Mouse (Mus musculus): ENCODE measurements around the gene Fcgr4.

Gene Fcgr4

GRCm38 (mm10) chr1:171016676-171017356, 1.9 kb upstream of the Fcgr4 start:
- DNase-seq, result no peak

DNA sequence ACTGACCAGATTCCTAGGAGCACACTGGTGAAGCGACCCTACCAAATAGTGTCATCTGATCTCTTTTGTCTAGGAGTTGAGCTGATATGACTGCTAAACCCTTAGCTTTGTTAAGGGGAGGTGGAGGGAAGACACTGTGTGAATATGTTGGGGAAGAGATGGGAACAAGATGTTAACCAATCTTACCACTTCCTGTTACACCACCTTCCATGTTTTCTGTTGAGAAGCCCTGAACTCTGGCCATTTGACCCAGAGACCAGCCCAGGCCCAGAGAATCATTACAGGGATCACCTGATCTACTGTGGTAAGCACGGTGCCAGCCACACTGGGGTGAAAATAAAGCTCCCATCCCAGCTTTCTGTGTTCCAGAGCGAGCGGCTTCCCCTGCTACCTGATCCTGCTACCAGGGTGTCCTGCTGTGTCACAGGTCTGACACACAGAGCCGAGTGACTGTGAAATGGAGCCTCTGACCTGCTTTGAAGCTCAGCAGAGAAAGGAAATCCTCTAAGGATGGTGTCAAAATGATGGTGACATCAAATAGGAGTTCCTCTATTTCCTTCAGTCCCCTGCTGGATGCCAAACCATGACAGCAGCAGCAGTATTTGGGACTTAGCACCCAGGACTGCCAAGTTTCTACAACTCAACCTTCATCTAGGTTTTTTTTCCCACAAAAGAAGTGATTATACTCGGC, 1.1 kb upstream of the Fcgr4 start:
- no peak for DNase-seq

DNA sequence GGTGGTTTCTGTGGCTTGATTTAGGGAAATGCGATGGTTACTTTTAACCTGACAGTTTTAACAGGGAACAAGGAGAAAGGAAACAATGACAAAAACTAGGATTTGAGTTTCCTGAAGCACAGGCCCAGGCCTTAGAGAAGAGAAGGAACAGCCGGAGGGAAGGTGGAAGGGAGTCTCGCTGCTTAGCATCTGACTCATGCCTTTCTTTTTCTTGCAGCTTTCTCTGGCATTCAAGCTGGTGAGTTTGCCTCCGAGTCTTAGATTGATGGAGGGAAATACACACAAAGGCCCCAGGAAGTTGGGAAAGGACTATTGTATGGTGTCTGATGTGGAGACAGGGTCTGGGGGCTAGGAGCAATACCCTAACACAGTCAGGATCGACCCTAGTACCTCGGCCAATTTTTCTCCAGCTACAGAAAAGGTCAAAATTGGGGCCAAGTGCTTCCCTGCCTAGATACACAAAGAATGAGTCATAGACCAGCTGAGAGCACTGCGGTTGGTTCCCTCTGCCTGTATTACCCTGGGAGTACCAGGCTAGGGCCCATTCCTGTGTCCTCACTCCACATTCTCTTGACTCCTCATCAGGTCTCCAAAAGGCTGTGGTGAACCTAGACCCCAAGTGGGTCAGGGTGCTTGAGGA, 711 bp downstream of the Fcgr4 start:
- no peak for DNase-seq

DNA sequence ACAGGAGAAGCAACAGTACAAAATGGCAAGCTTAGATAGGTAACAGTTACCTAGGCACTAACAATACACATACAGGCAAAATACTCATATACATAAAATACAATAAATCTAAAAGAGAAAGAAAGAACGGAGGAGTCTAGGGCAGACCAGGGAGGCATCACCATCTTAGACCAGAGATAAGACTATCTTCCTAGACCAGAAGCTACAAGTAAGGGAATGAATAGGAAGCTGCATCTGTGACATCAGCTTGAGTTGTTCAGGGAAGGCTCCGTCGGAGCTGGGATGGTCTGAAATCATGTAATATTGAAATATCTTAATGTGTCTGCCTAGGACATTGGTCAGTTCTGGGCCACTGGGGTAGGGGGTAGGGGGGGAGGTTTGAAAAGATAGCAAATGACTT, 13.0 kb downstream of the Fcgr4 start:
- no peak for DNase-seq

DNA sequence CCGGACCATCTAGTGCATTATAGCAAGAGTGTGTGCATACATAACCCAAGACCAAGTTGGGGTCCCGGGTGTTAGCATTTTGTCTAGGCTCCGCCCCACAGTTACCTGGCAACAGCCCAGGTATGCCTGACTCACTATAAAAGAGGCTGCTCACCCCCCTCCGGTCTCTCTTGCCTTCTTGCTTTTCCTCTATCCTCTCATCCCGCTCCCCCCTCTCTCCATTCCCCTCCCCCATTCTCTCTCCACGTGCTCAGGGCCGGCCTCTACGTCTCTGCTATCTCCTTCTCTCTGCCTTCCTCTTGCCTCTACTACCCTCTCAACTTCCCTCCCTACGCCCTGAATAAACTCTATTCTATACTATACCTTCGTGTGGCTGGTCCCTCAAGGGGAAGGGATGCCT, 14.0 kb downstream of the Fcgr4 start:
- peak; percentile 42 to 45 for DNase-seq

DNA sequence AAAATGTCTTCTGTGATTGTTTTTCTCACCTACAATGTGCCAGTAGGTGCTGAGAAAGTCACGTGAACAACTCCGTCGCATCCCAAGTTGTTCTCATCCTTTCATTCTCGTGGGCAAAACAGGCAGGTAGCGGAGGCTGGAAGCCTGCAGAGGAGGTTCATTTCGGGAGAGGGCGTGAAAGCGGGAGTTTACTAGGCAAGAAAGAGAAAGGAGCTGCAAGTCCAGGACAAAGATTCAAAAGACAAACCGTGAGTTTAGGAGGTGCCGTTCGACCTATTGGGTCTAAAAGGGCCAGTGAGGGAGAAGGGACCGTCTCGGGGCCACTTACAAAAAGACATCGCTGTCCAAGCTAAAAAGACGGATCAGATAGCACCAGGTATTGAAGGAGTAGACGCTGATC, 14.5 kb downstream of the Fcgr4 start:
- peak; percentile 56 to 59 for DNase-seq

GRCm38 (mm10) chr1:171033756-171034155, 15.0 kb downstream of the Fcgr4 start:
- DNase-seq, result peak; percentile 86 to 95

GRCm38 (mm10) chr1:171034201-171034600, 15.5 kb downstream of the Fcgr4 start:
- DNase-seq, result peak in 1 of 2 experiments; percentile 38

GRCm38 (mm10) chr1:171035611-171036010, 16.9 kb downstream of the Fcgr4 start:
- DNase-seq, result no peak

GRCm38 (mm10) chr1:171036550-171037324, 18.0 kb downstream of the Fcgr4 start:
- peak; percentile 76 to 90 for DNase-seq

- DNase-seq, result peak; percentile 70 to 86
These were observed 19.4 kb downstream of the Fcgr4 start for GRCm38 (mm10) chr1:171037861-171038721.

DNA sequence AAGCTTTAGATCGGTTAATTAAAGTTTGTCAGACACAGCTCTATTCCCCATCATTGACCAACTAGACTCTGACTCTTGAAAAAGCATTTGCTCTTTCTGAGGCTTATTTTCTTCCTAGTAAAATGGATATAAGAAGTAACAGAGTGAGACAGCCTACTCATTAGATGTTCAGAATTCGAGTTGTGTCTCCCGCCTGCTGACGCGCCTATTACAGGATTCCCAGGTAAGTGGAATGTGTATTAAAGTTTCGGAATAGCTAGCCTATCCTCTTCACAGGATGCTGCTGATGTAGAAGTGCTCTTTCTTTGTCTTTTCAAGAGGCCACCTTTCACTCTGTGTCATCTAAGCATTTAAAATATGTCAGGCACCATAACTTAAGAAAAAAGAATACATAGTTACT, 20.4 kb downstream of the Fcgr4 start:
- no peak for DNase-seq

DNA sequence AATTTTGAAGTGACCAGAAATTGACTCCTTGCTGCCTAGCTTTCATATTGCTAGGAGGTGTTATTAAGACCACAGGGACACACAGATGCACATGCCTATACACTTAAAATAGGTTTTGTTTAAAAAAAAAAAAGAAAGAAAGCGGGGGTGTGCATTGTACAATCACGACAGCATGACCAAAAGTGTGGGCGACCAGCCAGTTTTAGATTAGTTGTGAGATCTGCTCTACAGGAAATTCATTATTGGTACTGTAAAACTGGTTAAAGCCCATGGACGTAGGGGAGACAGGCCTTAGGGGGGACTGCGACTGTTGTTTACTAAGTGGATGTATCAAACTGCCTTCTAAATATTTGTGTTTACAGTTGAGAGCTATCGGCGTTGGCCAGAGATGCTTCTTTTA, 21.2 kb downstream of the Fcgr4 start:
- no peak for DNase-seq

DNA sequence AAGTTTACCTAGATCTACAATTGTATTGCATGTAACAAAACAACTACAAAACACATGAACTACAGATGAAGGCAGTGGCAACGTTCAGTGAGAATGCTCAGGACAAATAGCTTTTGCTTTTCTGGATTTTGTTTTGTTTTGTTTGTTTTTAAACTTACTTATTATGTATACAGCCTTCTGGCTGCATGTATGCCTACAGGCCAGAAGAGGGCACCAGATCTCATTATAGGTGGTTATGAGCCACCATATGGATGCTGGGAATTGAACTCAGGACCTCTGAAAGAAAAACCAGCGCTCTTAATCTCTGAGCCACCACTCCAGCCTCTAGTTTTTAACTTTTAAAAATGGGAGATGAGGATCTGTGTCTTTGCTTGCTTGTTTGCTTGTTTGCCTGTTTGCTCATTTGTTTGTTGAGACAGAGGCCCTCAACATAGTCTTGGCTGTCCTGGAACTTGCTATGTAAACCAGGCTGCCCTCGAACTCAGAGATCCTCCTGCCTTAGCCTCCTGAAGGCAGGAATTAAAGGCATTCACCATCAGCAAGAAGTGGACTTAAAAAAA, 25.0 kb downstream of the Fcgr4 start:
- no peak for DNase-seq

DNA sequence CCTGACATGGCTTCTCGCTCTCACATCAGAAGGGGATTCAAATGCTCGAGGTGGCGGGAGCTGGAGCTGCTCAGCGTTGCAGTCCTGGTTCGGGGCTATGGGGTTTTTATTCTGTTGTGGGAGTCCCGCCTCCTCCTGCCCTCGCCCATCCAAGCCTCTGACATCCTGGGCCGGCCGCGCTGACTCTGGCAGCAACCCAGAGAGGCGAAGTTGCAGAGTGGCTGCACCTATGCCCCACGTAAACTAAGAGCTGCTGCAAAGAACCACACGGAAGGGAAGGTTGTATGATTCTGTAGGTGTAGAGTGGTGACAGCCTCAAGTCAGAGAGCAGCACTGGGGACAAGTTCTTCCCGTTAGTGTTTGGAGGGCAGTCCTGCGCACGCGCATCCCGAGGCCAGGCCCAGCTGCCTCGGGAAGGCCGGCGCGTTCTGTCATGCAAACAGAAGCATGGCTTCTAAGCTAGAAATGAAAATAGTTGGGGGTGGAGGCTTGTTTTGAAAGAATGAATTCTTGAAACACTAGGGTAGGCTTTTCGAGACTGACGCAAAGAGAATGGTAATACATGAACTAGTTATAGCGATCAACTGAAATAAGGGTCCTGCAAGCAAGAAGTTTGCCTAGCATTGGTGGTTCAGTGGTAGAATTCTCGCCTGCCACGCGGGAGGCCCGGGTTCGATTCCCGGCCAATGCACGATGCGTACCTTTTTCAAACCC, 25.8 kb downstream of the Fcgr4 start:
- peak; percentile 86 to 90 for DNase-seq

GRCm38 (mm10) chr1:171045079-171045465, 26.4 kb downstream of the Fcgr4 start:
- no peak for DNase-seq

GRCm38 (mm10) chr1:171046501-171046900, 27.8 kb downstream of the Fcgr4 start:
- no peak for DNase-seq

DNA sequence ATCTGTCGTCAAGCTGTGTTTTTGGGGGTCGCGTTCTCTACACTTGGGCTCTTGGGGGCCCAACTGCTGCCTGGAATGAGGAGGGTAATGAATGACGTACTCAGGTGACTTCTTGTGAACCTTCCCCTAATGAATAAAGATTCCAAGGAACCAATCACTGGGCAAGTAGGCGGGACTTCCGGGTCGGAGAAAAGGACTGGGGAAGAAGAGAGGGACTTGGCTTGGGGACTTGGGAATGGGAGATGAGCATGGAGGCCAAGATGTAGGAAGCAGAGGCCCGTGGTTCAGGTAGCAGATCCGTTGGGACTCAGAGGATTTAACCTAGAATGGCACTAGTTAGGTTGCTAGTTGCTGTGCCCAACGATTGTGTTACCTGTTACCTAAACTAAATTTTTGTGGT, 30.5 kb downstream of the Fcgr4 start:
- no peak for DNase-seq

GRCm38 (mm10) chr1:171050774-171051173, 32.1 kb downstream of the Fcgr4 start:
- no peak for DNase-seq

GRCm38 (mm10) chr1:171053305-171053704, 34.6 kb downstream of the Fcgr4 start:
- no peak for DNase-seq

GRCm38 (mm10) chr1:171057253-171057652, 38.5 kb downstream of the Fcgr4 start:
- no peak for DNase-seq

Measured in cerebellum, adult 18-20 months (tissue).